Mouse (Mus musculus) liver, embryonic 14.5 days (tissue): Measurements from ENCODE around the gene Snx27. TPM values are rescaled to one million over a fixed set of nuclear protein-coding genes. Genes with fewer than 3 reads are reported as not detected.

Experiments used
- ATAC-seq: fragments of 200-750 bp; cut with Nextera tagmentation; 2 replicates; pipeline ENCODE4 v1.8.0; 2017; ENCODE audit warnings: moderate number of reproducible peaks, mild to moderate bottlenecking, moderate library complexity; ENCODE audit not compliant: insufficient read depth
- DNase-seq, 3 experiments: peaks; one replicate each; pipeline ENCODE4 v3.0.0-alpha.2; 2012 to 2013; ENCODE audit warnings: low read depth in 3 of 3, low spot score in 3 of 3
- H3K27ac ChIP-seq: fragments of 300-500 bp; sonication (generic); 2 replicates; pipeline ENCODE4 v1.5.1; 2014; ENCODE audit warnings: moderate library complexity, mild to moderate bottlenecking, control low read depth, inconsistent platforms
- H3K27me3 ChIP-seq: fragments of 300-500 bp; sonication (generic); 2 replicates; pipeline ENCODE4 v1.6.1; 2014; ENCODE audit warnings: mild to moderate bottlenecking, low read length, moderate library complexity; ENCODE audit not compliant: control insufficient read depth, insufficient read depth
- H3K36me3 ChIP-seq: fragments of 300-500 bp; sonication (generic); replicated peaks from 2 replicates; pipeline ENCODE4 v1.6.1; 2014; ENCODE audit warnings: low read depth; ENCODE audit not compliant: control insufficient read depth, insufficient read depth
- H3K4me1 ChIP-seq, 2 experiments: fragments of 200-500 bp in 1 of 2; fragments of 300-500 bp in 1 of 2; sonication (generic) in 1 of 2; replicated peaks; 2 replicates each; pipeline ENCODE4 v1.6.1; 2012 to 2014; ENCODE audit warnings: antibody characterized with exemption in 1 of 2, inconsistent platforms in 1 of 2, low read length in 1 of 2; ENCODE audit not compliant: control insufficient read depth in 2 of 2, insufficient read depth in 2 of 2
- H3K4me2 ChIP-seq: fragments of 300-500 bp; sonication (generic); 2 replicates; pipeline ENCODE4 v1.6.1; 2014; ENCODE audit warnings: low read depth, mild to moderate bottlenecking, control low read depth, moderate library complexity
- H3K4me3 ChIP-seq, 2 experiments: fragments of 200-500 bp in 1 of 2; fragments of 300-500 bp in 1 of 2; sonication (generic) in 1 of 2; 2 replicates each; pipeline ENCODE4 v1.5.1; 2012 to 2014; ENCODE audit warnings: low read depth in 2 of 2, low read length in 2 of 2, mild to moderate bottlenecking in 2 of 2, control low read depth in 1 of 2, inconsistent platforms in 1 of 2, moderate library complexity in 1 of 2; ENCODE audit not compliant: insufficient read depth in 1 of 2
- H3K9ac ChIP-seq: fragments of 300-500 bp; sonication (generic); replicated peaks from 2 replicates; pipeline ENCODE4 v1.6.1; 2014; ENCODE audit warnings: mild to moderate bottlenecking, control low read depth, moderate library complexity
- H3K9me3 ChIP-seq: fragments of 300-500 bp; sonication (generic); 2 replicates; pipeline ENCODE4 v1.6.1; 2016; ENCODE audit warnings: low read length, mixed read lengths; ENCODE audit not compliant: control insufficient read depth
- CTCF ChIP-seq: IDR thresholded peaks from 2 replicates; pipeline ENCODE4 v1.5.1; 2016; ENCODE audit warnings: antibody characterized with exemption, low read depth, control low read depth
- EP300 ChIP-seq: IDR thresholded peaks from 2 replicates; pipeline ENCODE4 v1.6.1; 2016; ENCODE audit warnings: antibody characterized with exemption, low read depth
- WGBS: fragments of 180-500 bp; shearing (Covaris S2); extraction: QIAGEN DNeasy Blood & Tissue Kit; methylation state at CpG from one replicate; pipeline ENCODE4 v1.1.7; 2014; ENCODE audit not compliant: insufficient replicate concordance; 5-methylcytosine and 5-hydroxymethylcytosine counted together
- polyA plus RNA-seq, 2 experiments: library from polyadenylated mRNA; depleted of rRNA in 1 of 2; stranded (reverse) in 1 of 2; unstranded in 1 of 2; fragments of >200 nt; fragmentation: Nextera tagmentation in 1 of 2; extraction: Ambion mirVana in 1 of 2; gene quantifications; 2 replicates each; pipeline versions ENCODE4 v1.2.1 to v1.2.3; 2012 to 2014

The Snx27 gene
- polyA plus RNA-seq, 2 experiments = 5.6 to 9.7 TPM

DNA sequence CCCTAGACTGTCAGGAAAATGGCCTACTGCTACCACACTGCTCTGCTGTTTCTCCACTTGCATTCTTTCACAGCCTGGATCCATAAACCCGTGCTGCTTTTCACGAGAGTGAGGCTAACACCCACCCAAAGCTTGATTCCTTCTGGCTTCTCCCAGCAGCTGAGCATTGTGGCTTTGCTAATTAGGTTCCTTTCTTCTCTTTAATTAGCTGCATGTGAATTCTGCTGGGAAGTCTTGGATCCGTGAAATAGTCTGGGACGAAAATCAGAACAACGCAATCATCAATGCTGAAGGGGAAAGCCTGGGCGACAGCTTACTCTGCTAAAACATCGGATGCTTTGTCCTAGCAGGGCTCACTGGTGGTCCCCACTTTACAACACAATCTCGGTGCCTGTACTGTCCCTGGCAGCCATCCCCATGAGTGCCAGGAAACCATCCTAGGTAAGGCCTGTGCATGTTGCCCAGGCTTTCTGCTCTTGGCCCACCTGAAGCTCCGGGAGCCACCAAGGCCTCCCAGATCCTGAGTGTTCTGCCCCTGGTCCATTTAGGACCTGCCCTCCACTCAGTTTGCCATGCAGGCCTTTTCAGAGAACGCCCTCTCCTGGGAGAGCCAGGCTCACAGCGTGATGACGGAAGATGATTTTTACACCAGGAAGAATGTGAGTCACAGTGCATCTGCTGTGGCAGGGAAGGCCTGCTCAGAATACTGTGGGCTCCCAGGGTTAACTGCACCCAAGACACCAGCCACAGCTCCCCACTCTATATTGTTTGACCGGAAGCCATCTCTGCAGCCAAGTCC, 116.7 kb downstream of the Snx27 start:
- TF ChIP-seq CTCF = no peak
- no peak for TF ChIP-seq EP300

DNA sequence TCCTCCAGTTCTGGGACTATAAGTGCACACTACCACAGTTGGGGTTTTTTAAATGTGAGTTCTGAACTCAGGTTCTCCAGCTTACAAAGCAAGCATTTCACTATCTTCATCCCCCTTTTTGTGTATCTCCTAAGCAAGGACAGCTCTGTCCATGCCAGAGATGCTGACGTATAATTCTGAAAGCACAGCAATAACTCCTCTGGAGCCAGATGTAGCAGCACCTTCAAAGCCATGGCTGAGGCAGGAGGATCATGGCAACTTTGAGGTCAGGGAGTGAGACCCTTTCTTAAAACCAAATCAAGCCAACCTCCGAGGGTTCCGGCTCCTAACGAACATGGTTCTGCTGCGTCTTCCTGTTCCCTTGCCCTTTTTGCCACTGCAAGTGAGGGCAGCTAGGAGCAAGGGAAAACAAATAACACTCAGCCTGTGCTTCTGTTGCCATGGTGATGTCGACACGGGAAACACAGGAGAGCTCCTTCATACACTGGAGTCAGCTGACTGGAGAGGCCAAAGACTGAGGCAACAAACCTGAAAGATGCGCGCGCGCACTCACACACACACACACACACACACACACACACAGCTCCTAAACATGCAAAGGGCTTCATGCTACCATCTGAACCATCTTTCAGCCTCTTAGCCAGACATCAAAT, 118.5 kb downstream of the Snx27 start:
- Histone ChIP-seq H3K36me3 (no peaks in the 10 kb centered on the region), H3K4me1 (no peaks in the 10 kb centered on the region), H3K4me3 (no peak overlapping the region), H3K9me3 (no peaks in the 10 kb centered on the region), H3K9ac (no peak overlapping the region), H3K4me2 (no peak overlapping the region), H3K27me3 (no peaks in the 10 kb centered on the region), H3K27ac (no peak overlapping the region)
- WGBS = 67% methylated on average over 11 of the region's 11 CpGs
- TF ChIP-seq EP300 (no peak), CTCF (no peak)
- DNase-seq = no peak
- no peak for ATAC-seq

More for the DNA sequence above, 116.7 kb downstream of the Snx27 start:
- no peak for ATAC-seq
- no peak overlapping the region for H3K4me2 ChIP-seq
- no peak overlapping the region for H3K27ac ChIP-seq
- no peak for DNase-seq
- no peaks in the 10 kb centered on the region for H3K36me3 ChIP-seq
- no peaks in the 10 kb centered on the region for H3K4me1 ChIP-seq
- no peak overlapping the region for H3K4me3 ChIP-seq
- H3K9me3 ChIP-seq = no peaks in the 10 kb centered on the region
- 66% methylated on average over 13 of the region's 13 CpGs for WGBS
- H3K9ac ChIP-seq = no peak overlapping the region
- no peaks in the 10 kb centered on the region for H3K27me3 ChIP-seq

DNA sequence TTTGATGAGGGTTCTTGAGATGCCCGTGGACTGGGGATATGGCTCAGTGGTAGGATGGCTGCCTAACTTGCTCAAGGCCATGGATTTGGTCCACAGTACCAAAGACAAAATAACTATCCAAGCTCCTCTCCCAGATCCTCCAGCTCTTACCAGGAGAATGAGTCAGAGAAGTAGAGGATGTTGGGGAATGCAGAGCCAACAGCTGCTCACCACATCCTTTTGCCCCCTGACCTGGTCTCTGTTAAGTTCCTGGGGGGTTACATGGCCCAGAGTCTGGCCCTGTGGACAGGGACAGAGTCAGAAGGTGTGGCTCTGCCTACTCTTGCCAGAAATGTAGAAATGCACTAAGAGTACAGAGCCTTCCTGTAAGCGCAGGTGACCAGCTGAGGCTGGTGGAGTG, 122.7 kb downstream of the Snx27 start:
- H3K27me3 ChIP-seq = peaks cover 4% of the 10 kb centered on the region
- no peak overlapping the region for H3K27ac ChIP-seq
- H3K9me3 ChIP-seq = no peaks in the 10 kb centered on the region
- ATAC-seq (no peak), DNase-seq (no peak)
- WGBS = 69% methylated on average over 2 of the region's 2 CpGs
- H3K4me3 ChIP-seq = no peak overlapping the region
- TF ChIP-seq EP300 (no peak), CTCF (no peak)
- H3K4me1 ChIP-seq = 0 out of 4 replicates have a peak, but pooled peaks cover 0 to 2% of the 10 kb centered on the region in 2 experiments
- no peak overlapping the region for H3K4me2 ChIP-seq
- no peaks in the 10 kb centered on the region for H3K36me3 ChIP-seq
- no peak overlapping the region for H3K9ac ChIP-seq

DNA sequence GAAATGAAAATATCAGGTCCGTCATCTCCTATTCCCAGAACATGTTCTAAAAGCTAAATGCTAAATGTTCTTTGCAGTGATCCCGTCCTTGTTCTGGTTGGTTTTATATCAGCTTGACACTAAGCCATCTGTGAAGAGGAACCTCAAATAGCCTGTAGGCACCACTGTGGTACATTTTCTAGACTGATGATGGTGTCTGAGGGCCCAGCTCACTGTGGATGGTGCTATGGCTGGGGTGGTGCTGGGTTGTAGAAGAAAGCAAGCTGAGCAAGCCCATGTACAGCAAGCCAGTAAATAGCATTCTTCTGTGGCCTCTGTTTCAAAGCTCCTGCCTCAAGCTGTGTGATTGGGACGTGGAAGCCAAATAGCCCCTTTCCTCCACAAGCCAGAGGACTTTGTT, 125.5 kb downstream of the Snx27 start:
- H3K9ac ChIP-seq = no peak overlapping the region
- TF ChIP-seq EP300 = no peak
- TF ChIP-seq CTCF = no peak
- H3K4me2 ChIP-seq = peak overlapping the region; percentile 38
- DNase-seq (no peak), ATAC-seq (no peak)
- H3K27me3 ChIP-seq = peaks cover 4% of the 10 kb centered on the region
- no peaks in the 10 kb centered on the region for H3K36me3 ChIP-seq
- no peak overlapping the region for H3K4me3 ChIP-seq
- WGBS = 71% methylated on average over 3 of the region's 3 CpGs
- no peak overlapping the region for H3K27ac ChIP-seq
- 0 out of 4 replicates have a peak, but pooled peaks cover 0 to 4% of the 10 kb centered on the region in 2 experiments for H3K4me1 ChIP-seq
- H3K9me3 ChIP-seq = no peaks in the 10 kb centered on the region

DNA sequence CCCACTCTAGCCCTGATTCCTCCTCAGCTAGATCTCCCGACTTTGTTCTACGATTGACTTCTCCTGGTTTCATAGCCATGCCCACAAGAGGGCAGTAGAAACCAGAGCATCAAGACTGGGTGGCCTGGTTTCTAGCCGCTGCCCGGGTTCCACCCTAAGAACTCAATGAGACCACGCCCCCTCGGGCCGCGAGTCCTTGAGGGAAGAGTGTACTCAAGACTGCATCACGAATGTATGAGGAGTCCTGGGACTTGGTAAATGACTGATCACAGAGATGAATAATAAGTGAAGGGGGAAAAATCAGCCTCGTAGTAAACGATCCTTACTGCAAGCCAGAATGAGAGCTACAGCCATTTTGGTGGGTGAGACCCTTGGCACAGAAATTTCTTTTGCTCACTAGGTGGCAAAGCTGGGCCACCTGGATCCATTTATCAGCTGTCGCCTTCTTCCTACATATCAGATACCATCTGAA, 126.0 kb downstream of the Snx27 start:
- DNase-seq = peak; percentile 72 to 79 (median 72)
- Histone ChIP-seq H3K4me2 (peak overlapping the region; percentile 38), H3K36me3 (no peaks in the 10 kb centered on the region), H3K4me1 (0 out of 4 replicates have a peak, but pooled peaks cover 0 to 4% of the 10 kb centered on the region in 2 experiments), H3K9ac (no peak overlapping the region), H3K27me3 (peaks cover 4% of the 10 kb centered on the region), H3K27ac (no peak overlapping the region), H3K4me3 (0 out of 4 replicates have a peak overlapping the region, but pooled peaks have one; percentile 1 to 5), H3K9me3 (no peaks in the 10 kb centered on the region)
- WGBS = 3% methylated on average over 12 of the region's 12 CpGs
- TF ChIP-seq EP300 = no peak
- peak; percentile 86 for TF ChIP-seq CTCF
- peak; percentile 39; the same call in 1 of the 2 replicates for ATAC-seq
